Mouse (Mus musculus) CH12.LX (cell line): ENCODE data around the gene Zbtb8a. TPM values are rescaled to one million over a fixed set of nuclear protein-coding genes. Genes with fewer than 3 reads are reported as not detected.

Source experiments
- DNase-seq: peaks from one replicate; pipeline ENCODE4 v3.0.0-alpha.2; 2013; ENCODE audit errors: extremely low read depth
- H3K27ac ChIP-seq: 2 replicates; pipeline ENCODE4 v1.5.1; 2012; ENCODE audit warnings: low read depth, mild to moderate bottlenecking, control low read depth, moderate library complexity; ENCODE audit not compliant: insufficient read depth
- H3K27me3 ChIP-seq: replicated peaks from 2 replicates; pipeline ENCODE3; 2012; ENCODE audit warnings: inconsistent platforms
- H3K36me3 ChIP-seq, 2 experiments: replicated peaks in 1 of 2; 2 replicates each; pipeline versions ENCODE3 to v1.6.1; 2012; ENCODE audit warnings: inconsistent platforms in 1 of 2, low read length in 1 of 2, mild to moderate bottlenecking in 1 of 2, mixed read lengths in 1 of 2, moderate library complexity in 1 of 2; ENCODE audit not compliant: control insufficient read depth in 1 of 2, insufficient read depth in 1 of 2
- H3K4me1 ChIP-seq, 2 experiments: 2 replicates each; pipeline ENCODE4 v1.6.1; 2012; ENCODE audit warnings: inconsistent platforms in 1 of 2, moderate library complexity in 1 of 2; ENCODE audit not compliant: insufficient read depth in 2 of 2, control insufficient read depth in 1 of 2
- H3K4me2 ChIP-seq: 2 replicates; pipeline ENCODE4 v1.6.1; 2012; ENCODE audit warnings: low read depth, mild to moderate bottlenecking, control low read depth; ENCODE audit not compliant: poor library complexity, insufficient read depth, severe bottlenecking
- H3K4me3 ChIP-seq, 3 experiments: fragments of 150-350 bp in 1 of 3; sonication (generic) in 1 of 3; replicated peaks in 1 of 3; 2 replicates each; pipeline versions ENCODE3 to v1.5.1; 2011 to 2012; ENCODE audit warnings: low read depth in 2 of 3, low read length in 2 of 3, mild to moderate bottlenecking in 2 of 3, moderate library complexity in 2 of 3, control low read depth in 1 of 3, improper control_type of control experiment in 1 of 3, inconsistent platforms in 1 of 3, mixed read lengths in 1 of 3; ENCODE audit not compliant: poor library complexity in 1 of 3
- H3K79me2 ChIP-seq: replicated peaks from 2 replicates; pipeline ENCODE4 v1.6.1; 2012; ENCODE audit warnings: mild to moderate bottlenecking, moderate library complexity; ENCODE audit not compliant: control insufficient read depth, poor library complexity, insufficient read depth, severe bottlenecking; ENCODE audit errors: extremely low read depth
- H3K9ac ChIP-seq: 2 replicates; pipeline ENCODE4 v1.6.1; 2012; ENCODE audit warnings: low read depth, mild to moderate bottlenecking, control low read depth, moderate library complexity; ENCODE audit not compliant: insufficient read depth
- H3K9me3 ChIP-seq: replicated peaks from 2 replicates; pipeline ENCODE3; 2012; ENCODE audit warnings: low read length, inconsistent platforms, mixed read lengths
- CHD1 ChIP-seq: IDR thresholded peaks from 2 replicates; pipeline ENCODE4 v1.6.1; 2012; ENCODE audit warnings: low read depth, low read length, improper control_type of control experiment, inconsistent platforms
- CHD2 ChIP-seq: IDR thresholded peaks from 2 replicates; pipeline ENCODE4 v1.6.1; 2011; ENCODE audit warnings: low read length, improper control_type of control experiment
- CTCF ChIP-seq, 2 experiments: IDR thresholded peaks in 1 of 2; conservative IDR thresholded peaks in 1 of 2; 2 replicates each; pipeline ENCODE4 v1.5.1; 2011 to 2012; ENCODE audit warnings: low read depth in 2 of 2, low read length in 2 of 2, improper control_type of control experiment in 1 of 2, inconsistent platforms in 1 of 2, mild to moderate bottlenecking in 1 of 2, moderate library complexity in 1 of 2
- ELF1 ChIP-seq: IDR thresholded peaks from 2 replicates; pipeline ENCODE4 v1.6.1; 2014; ENCODE audit warnings: low read depth, mild to moderate bottlenecking, inconsistent platforms, low read length, improper control_type of control experiment
- IRF4 ChIP-seq: IDR thresholded peaks from 2 replicates; pipeline ENCODE4 v1.6.1; 2014; ENCODE audit warnings: low read depth, mild to moderate bottlenecking, inconsistent platforms, low read length, improper control_type of control experiment
- JUN ChIP-seq: IDR thresholded peaks from 2 replicates; pipeline ENCODE4 v1.6.1; 2011; ENCODE audit warnings: low read depth, mild to moderate bottlenecking, low read length, improper control_type of control experiment, moderate library complexity; ENCODE audit not compliant: insufficient read depth
- MAFK ChIP-seq: IDR thresholded peaks from 2 replicates; pipeline ENCODE4 v1.6.1; 2011; ENCODE audit warnings: low read length, improper control_type of control experiment; ENCODE audit not compliant: insufficient replicate concordance
- MAX ChIP-seq: IDR thresholded peaks from 2 replicates; pipeline ENCODE4 v1.6.1; 2011; ENCODE audit warnings: low read length, improper control_type of control experiment
- MAZ ChIP-seq: IDR thresholded peaks from 2 replicates; pipeline ENCODE4 v1.6.1; 2012; ENCODE audit warnings: low read depth, mild to moderate bottlenecking, inconsistent platforms, low read length, improper control_type of control experiment, moderate library complexity
- NRF1 ChIP-seq: IDR thresholded peaks from 2 replicates; pipeline ENCODE4 v1.6.1; 2014; ENCODE audit warnings: low read depth, mild to moderate bottlenecking, inconsistent platforms, low read length, improper control_type of control experiment, moderate library complexity
- POLR2A ChIP-seq: IDR thresholded peaks from 2 replicates; pipeline ENCODE4 v1.6.1; 2011; ENCODE audit warnings: low read depth, mild to moderate bottlenecking, improper control_type of control experiment, low read length
- RCOR1 ChIP-seq: conservative IDR thresholded peaks from 2 replicates; pipeline ENCODE4 v1.6.1; 2012; ENCODE audit warnings: low read depth, mild to moderate bottlenecking, inconsistent platforms, low read length, improper control_type of control experiment
- SMC3 ChIP-seq: IDR thresholded peaks from 2 replicates; pipeline ENCODE4 v1.6.1; 2011; ENCODE audit warnings: low read depth, low read length, improper control_type of control experiment
- TCF12 ChIP-seq: IDR thresholded peaks from 2 replicates; pipeline ENCODE4 v1.6.1; 2014; ENCODE audit warnings: low read depth, mild to moderate bottlenecking, inconsistent platforms, low read length, improper control_type of control experiment
- USF1 ChIP-seq: IDR thresholded peaks from 2 replicates; pipeline ENCODE4 v1.6.1; 2014; ENCODE audit warnings: low read depth, mild to moderate bottlenecking, inconsistent platforms, low read length, improper control_type of control experiment
- USF2 ChIP-seq: conservative IDR thresholded peaks from 2 replicates; pipeline ENCODE4 v1.6.1; 2011; ENCODE audit warnings: low read depth, low read length, improper control_type of control experiment
- ZC3H11A ChIP-seq: IDR thresholded peaks from 2 replicates; pipeline ENCODE4 v1.6.1; 2012; ENCODE audit warnings: low read depth, mild to moderate bottlenecking, inconsistent platforms, low read length, improper control_type of control experiment
- ZMIZ1 ChIP-seq: IDR thresholded peaks from 2 replicates; pipeline ENCODE4 v1.6.1; 2012; ENCODE audit warnings: low read depth, mild to moderate bottlenecking, inconsistent platforms, low read length, improper control_type of control experiment
- dilution Hi-C: fragments of 300-500 bp; cut with MboI; formaldehyde crosslinking; loops from 2 replicates; pipeline ENCODE4 v1.14.3; 2020; ENCODE audit warnings: low sequenced_read_pairs; ENCODE audit not compliant: extremely low pct_unique_long_range_greater_than_20kb, extremely low pct_ligation_motif_present
- in situ Hi-C: fragments of 300-500 bp; cut with MboI; formaldehyde crosslinking; loops from 3 replicates; pipeline ENCODE4 v1.14.3; 2019; ENCODE audit warnings: low sequenced_read_pairs, low pct_ligation_motif_present, low pct_unique_long_range_greater_than_20kb, mixed read lengths
- polyA plus RNA-seq: library from polyadenylated mRNA; unstranded; fragments of >175 nt; gene quantifications from 2 replicates; pipeline ENCODE4 v1.2.1, GENCODE M21; 2012; ENCODE audit warnings: low read depth; ENCODE audit not compliant: insufficient read length
- total RNA-seq, 2 experiments: library from RNA; depleted of rRNA; stranded (reverse); fragments of 300-350 nt in 1 of 2; fragments of >200 nt in 1 of 2; gene quantifications; 2 replicates each; pipeline ENCODE4 v1.2.3; 2012 to 2014

The Zbtb8a gene
- total and polyA plus RNA-seq, 3 experiments: 0.04 TPM; not detected in 2

DNA sequence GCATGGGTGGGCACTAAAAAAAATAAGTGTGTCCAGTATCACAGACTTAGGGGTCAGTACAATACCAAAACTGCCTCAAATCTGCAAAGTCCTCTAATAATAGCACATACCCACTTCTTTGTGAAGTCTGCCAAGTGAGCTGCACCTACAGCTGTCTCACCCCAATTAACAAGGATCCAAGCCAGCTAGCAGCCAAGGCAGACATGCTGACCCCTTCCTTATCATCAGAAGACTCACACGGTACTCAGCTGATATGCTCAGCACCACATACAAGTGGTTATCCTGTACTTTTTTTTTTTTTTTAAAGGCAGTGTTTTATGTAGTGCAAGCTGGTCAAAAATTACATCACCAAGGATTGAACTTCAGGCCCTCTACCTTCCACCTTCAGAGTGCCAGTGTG, 73.6 kb downstream of the Zbtb8a start:
- peaks cover 10% of the 10 kb centered on the region for H3K9me3 ChIP-seq
- TF ChIP-seq JUN: no peak
- TF ChIP-seq MAZ: no peak
- TF ChIP-seq TCF12: no peak
- no peak for TF ChIP-seq ELF1
- no peak for TF ChIP-seq POLR2A
- no peak for TF ChIP-seq MAFK
- TF ChIP-seq SMC3: no peak
- TF ChIP-seq USF1: no peak
- TF ChIP-seq CTCF (conservative IDR thresholded peaks at IDR 0.05 in 1 of 2, IDR thresholded peaks at IDR 0.05 in 1 of 2; ENCODE audit: low read depth in 2 of 2, low read length in 2 of 2): no peak
- TF ChIP-seq MAX: no peak
- no peak for TF ChIP-seq IRF4
- no peak for TF ChIP-seq CHD1
- TF ChIP-seq USF2: no peak
- TF ChIP-seq NRF1: no peak
- TF ChIP-seq CHD2: no peak
- no peak for TF ChIP-seq RCOR1
- TF ChIP-seq ZC3H11A: no peak
- H3K4me3 ChIP-seq: no peak overlapping the region
- H3K4me1 ChIP-seq: peaks cover 0 to 12% of the 10 kb centered on the region in 2 experiments; a peak in 1 of 4 replicates
- DNase-seq: no peak
- H3K79me2 ChIP-seq: no peaks in the 10 kb centered on the region
- H3K27me3 ChIP-seq: no peaks in the 10 kb centered on the region
- H3K4me2 ChIP-seq: no peak overlapping the region
- H3K27ac ChIP-seq: no peak overlapping the region
- dilution Hi-C loops (no loop called here), in situ Hi-C loops (no loop called here)
- H3K9ac ChIP-seq: no peak overlapping the region
- H3K36me3 ChIP-seq: peaks cover 18 to 44% of the 10 kb centered on the region in 2 experiments

DNA sequence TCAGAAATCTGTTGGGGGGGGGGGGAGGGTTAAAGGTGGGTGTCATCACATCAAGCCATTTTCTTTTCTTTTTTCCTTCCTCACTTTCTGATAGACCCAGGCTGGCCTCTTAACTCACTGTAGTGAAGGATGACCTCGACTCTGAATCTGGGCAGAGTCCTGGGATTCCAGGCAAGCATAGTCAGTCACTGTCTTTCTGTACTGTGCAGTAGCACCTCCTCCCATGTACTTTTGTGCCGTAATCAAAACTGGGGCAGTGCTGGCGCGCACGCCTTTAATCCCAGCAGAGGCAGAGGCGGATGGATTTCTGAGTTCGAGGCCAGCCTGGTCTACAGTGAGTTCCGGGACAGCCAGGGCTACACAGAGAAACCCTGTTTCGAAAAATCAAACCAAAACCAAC, 74.1 kb downstream of the Zbtb8a start:
- dilution Hi-C loops: no loop called here
- TF ChIP-seq MAFK: no peak
- no peak for TF ChIP-seq ELF1
- TF ChIP-seq ZMIZ1: no peak
- TF ChIP-seq TCF12: no peak
- no peak overlapping the region for H3K4me2 ChIP-seq

More for the DNA sequence above, 74.1 kb downstream of the Zbtb8a start:
- H3K79me2 ChIP-seq: no peaks in the 10 kb centered on the region
- H3K27ac ChIP-seq: no peak overlapping the region
- H3K4me3 ChIP-seq: no peak overlapping the region
- H3K9me3 ChIP-seq: peaks cover 10% of the 10 kb centered on the region
- peaks cover 0 to 12% of the 10 kb centered on the region in 2 experiments; a peak in 1 of 4 replicates for H3K4me1 ChIP-seq
- peaks cover 18 to 39% of the 10 kb centered on the region in 2 experiments for H3K36me3 ChIP-seq
- no peak for DNase-seq
- in situ Hi-C loops: no loop called here
- H3K27me3 ChIP-seq: no peaks in the 10 kb centered on the region
- H3K9ac ChIP-seq: no peak overlapping the region

Other genes with a start within 250 kb of the Zbtb8a start
- 0.17 and 0.21 TPM in 2 replicates for gene Fndc5, start 241.1 kb downstream of the Zbtb8a start, total RNA-seq (2012; rRNA removed)
- gene Fndc5, start 241.1 kb downstream of the Zbtb8a start, total RNA-seq (2014; rRNA removed): 0.08 TPM in 1 of 2 replicates, not detected in the other
- 0.26 and 0.33 TPM in 2 replicates for gene Fndc5, start 241.1 kb downstream of the Zbtb8a start, polyA plus RNA-seq
- gene S100pbp, start 188.4 kb downstream of the Zbtb8a start, total RNA-seq (2012; rRNA removed): 22.5 and 23.1 TPM in 2 replicates
- gene S100pbp, start 188.4 kb downstream of the Zbtb8a start, total RNA-seq (2014; rRNA removed): 43.6 and 44.7 TPM in 2 replicates
- 35.8 and 43.6 TPM in 2 replicates for gene S100pbp, start 188.4 kb downstream of the Zbtb8a start, polyA plus RNA-seq
- 128 and 180 TPM in 2 replicates for gene Yars, start 188.4 kb downstream of the Zbtb8a start, total RNA-seq (2012; rRNA removed)
- 96.1 and 96.3 TPM in 2 replicates for gene Yars, start 188.4 kb downstream of the Zbtb8a start, total RNA-seq (2014; rRNA removed)
- gene Yars, start 188.4 kb downstream of the Zbtb8a start, polyA plus RNA-seq: 207 and 220 TPM in 2 replicates
- 0.29 and 0.38 TPM in 2 replicates for gene C77080, start 116.7 kb downstream of the Zbtb8a start, total RNA-seq (2012; rRNA removed)
- not detected in 2 replicates for gene C77080, start 116.7 kb downstream of the Zbtb8a start, total RNA-seq (2014; rRNA removed)
- gene C77080, start 116.7 kb downstream of the Zbtb8a start, polyA plus RNA-seq: 0.68 and 1.1 TPM in 2 replicates
- gene Sync, start 90.5 kb downstream of the Zbtb8a start, total RNA-seq (2012; rRNA removed): 0.04 TPM in 1 of 2 replicates, not detected in the other
- not detected in 2 replicates for gene Sync, start 90.5 kb downstream of the Zbtb8a start, total RNA-seq (2014; rRNA removed)
- gene Sync, start 90.5 kb downstream of the Zbtb8a start, polyA plus RNA-seq: 0.14 and 0.16 TPM in 2 replicates
- 41.4 and 44.1 TPM in 2 replicates for gene Rbbp4, start 42.7 kb downstream of the Zbtb8a start, total RNA-seq (2012; rRNA removed)
- gene Rbbp4, start 42.7 kb downstream of the Zbtb8a start, total RNA-seq (2014; rRNA removed): 73.3 and 76.9 TPM in 2 replicates
- 179 and 219 TPM in 2 replicates for gene Rbbp4, start 42.7 kb downstream of the Zbtb8a start, polyA plus RNA-seq
- gene Zbtb8os, start 42.4 kb downstream of the Zbtb8a start, total RNA-seq (2012; rRNA removed): 93.7 and 104 TPM in 2 replicates
- gene Zbtb8os, start 42.4 kb downstream of the Zbtb8a start, total RNA-seq (2014; rRNA removed): 124 and 134 TPM in 2 replicates
- 135 and 157 TPM in 2 replicates for gene Zbtb8os, start 42.4 kb downstream of the Zbtb8a start, polyA plus RNA-seq
- 0.04 TPM in 2 replicates for gene Zbtb8b, start 62.7 kb upstream of the Zbtb8a start, total RNA-seq (2012; rRNA removed)
- gene Zbtb8b, start 62.7 kb upstream of the Zbtb8a start, total RNA-seq (2014; rRNA removed): not detected in 2 replicates
- not detected in 2 replicates for gene Zbtb8b, start 62.7 kb upstream of the Zbtb8a start, polyA plus RNA-seq
- 20.2 and 20.4 TPM in 2 replicates for gene Bsdc1, start 83.5 kb upstream of the Zbtb8a start, total RNA-seq (2012; rRNA removed)
- 19.3 and 20.6 TPM in 2 replicates for gene Bsdc1, start 83.5 kb upstream of the Zbtb8a start, total RNA-seq (2014; rRNA removed)
- gene Bsdc1, start 83.5 kb upstream of the Zbtb8a start, polyA plus RNA-seq: 16.1 and 27.2 TPM in 2 replicates
- 0.13 TPM in 1 of 2 replicates, not detected in the other for gene Tssk3, start 112.9 kb upstream of the Zbtb8a start, total RNA-seq (2012; rRNA removed)
- gene Tssk3, start 112.9 kb upstream of the Zbtb8a start, total RNA-seq (2014; rRNA removed): not detected in 2 replicates
- not detected in 2 replicates for gene Tssk3, start 112.9 kb upstream of the Zbtb8a start, polyA plus RNA-seq
- not detected in 2 replicates for gene Fam229a, start 113.1 kb upstream of the Zbtb8a start, total RNA-seq (2012; rRNA removed)
- not detected in 2 replicates for gene Fam229a, start 113.1 kb upstream of the Zbtb8a start, total RNA-seq (2014; rRNA removed)
- not detected in 2 replicates for gene Fam229a, start 113.1 kb upstream of the Zbtb8a start, polyA plus RNA-seq
- 194 and 195 TPM in 2 replicates for gene Marcksl1, start 135.5 kb upstream of the Zbtb8a start, total RNA-seq (2012; rRNA removed)
- 260 and 265 TPM in 2 replicates for gene Marcksl1, start 135.5 kb upstream of the Zbtb8a start, total RNA-seq (2014; rRNA removed)
- 423 and 494 TPM in 2 replicates for gene Marcksl1, start 135.5 kb upstream of the Zbtb8a start, polyA plus RNA-seq
- 71.7 and 75.4 TPM in 2 replicates for gene Hdac1, start 164.6 kb upstream of the Zbtb8a start, total RNA-seq (2012; rRNA removed)
- 104 and 106 TPM in 2 replicates for gene Hdac1, start 164.6 kb upstream of the Zbtb8a start, total RNA-seq (2014; rRNA removed)
- gene Hdac1, start 164.6 kb upstream of the Zbtb8a start, polyA plus RNA-seq: 231 and 233 TPM in 2 replicates
- 67.2 and 80.9 TPM in 2 replicates for gene Lck, start 195.5 kb upstream of the Zbtb8a start, total RNA-seq (2012; rRNA removed)
- gene Lck, start 195.5 kb upstream of the Zbtb8a start, total RNA-seq (2014; rRNA removed): 64.6 and 70.0 TPM in 2 replicates
- 138 and 177 TPM in 2 replicates for gene Lck, start 195.5 kb upstream of the Zbtb8a start, polyA plus RNA-seq
- 1.1 and 1.4 TPM in 2 replicates for gene Fam167b, start 200.4 kb upstream of the Zbtb8a start, total RNA-seq (2012; rRNA removed)
- 0.49 TPM in 1 of 2 replicates, not detected in the other for gene Fam167b, start 200.4 kb upstream of the Zbtb8a start, total RNA-seq (2014; rRNA removed)
- 0.82 and 1.2 TPM in 2 replicates for gene Fam167b, start 200.4 kb upstream of the Zbtb8a start, polyA plus RNA-seq
- 667 and 673 TPM in 2 replicates for gene Eif3i, start 222.5 kb upstream of the Zbtb8a start, total RNA-seq (2012; rRNA removed)
- gene Eif3i, start 222.5 kb upstream of the Zbtb8a start, total RNA-seq (2014; rRNA removed): 702 and 753 TPM in 2 replicates
- 418 and 446 TPM in 2 replicates for gene Eif3i, start 222.5 kb upstream of the Zbtb8a start, polyA plus RNA-seq
- gene Tmem234, start 222.6 kb upstream of the Zbtb8a start, total RNA-seq (2012; rRNA removed): 111 and 121 TPM in 2 replicates
- 97.6 and 104 TPM in 2 replicates for gene Tmem234, start 222.6 kb upstream of the Zbtb8a start, total RNA-seq (2014; rRNA removed)
- 112 and 113 TPM in 2 replicates for gene Tmem234, start 222.6 kb upstream of the Zbtb8a start, polyA plus RNA-seq
- gene Dcdc2b, start 236.1 kb upstream of the Zbtb8a start, total RNA-seq (2012; rRNA removed): 0.59 and 1.6 TPM in 2 replicates
- gene Dcdc2b, start 236.1 kb upstream of the Zbtb8a start, total RNA-seq (2014; rRNA removed): not detected in 2 replicates
- gene Dcdc2b, start 236.1 kb upstream of the Zbtb8a start, polyA plus RNA-seq: 0.66 and 1.1 TPM in 2 replicates
- gene Iqcc, start 241.0 kb upstream of the Zbtb8a start, total RNA-seq (2012; rRNA removed): 24.3 and 27.0 TPM in 2 replicates
- gene Iqcc, start 241.0 kb upstream of the Zbtb8a start, total RNA-seq (2014; rRNA removed): 15.9 and 18.4 TPM in 2 replicates
- gene Iqcc, start 241.0 kb upstream of the Zbtb8a start, polyA plus RNA-seq: 13.5 and 14.1 TPM in 2 replicates
- 24.0 and 24.2 TPM in 2 replicates for gene Ccdc28b, start 245.8 kb upstream of the Zbtb8a start, total RNA-seq (2012; rRNA removed)
- 27.3 and 35.5 TPM in 2 replicates for gene Ccdc28b, start 245.8 kb upstream of the Zbtb8a start, total RNA-seq (2014; rRNA removed)
- 26.6 and 28.0 TPM in 2 replicates for gene Ccdc28b, start 245.8 kb upstream of the Zbtb8a start, polyA plus RNA-seq